Mouse (Mus musculus): ENCODE measurements around the gene Cdh13.
"Not testable (repeated sequence)": the region's sequence is repeated elsewhere in the genome, so short reads cannot be mapped to it uniquely, and the experiment has no call there.

Gene Cdh13

DNA sequence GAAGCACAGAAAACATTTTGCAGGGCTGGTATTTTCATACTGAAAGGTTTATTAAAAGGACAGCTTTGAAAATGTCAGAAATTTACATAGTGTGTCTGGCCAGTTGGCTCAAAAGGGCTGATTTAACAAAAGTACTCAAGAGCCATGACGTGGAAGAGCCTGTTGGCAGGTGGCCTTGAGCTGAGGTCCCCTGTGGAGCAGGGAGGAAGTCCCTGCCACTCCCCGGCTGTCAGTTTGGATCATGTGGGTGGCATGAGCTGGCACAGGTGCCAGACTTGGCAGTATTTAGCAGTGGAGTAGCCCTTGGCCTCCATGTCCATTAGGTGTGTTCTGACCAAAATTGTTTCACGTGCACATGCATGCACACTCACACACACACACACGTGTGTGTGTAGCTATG, 1001.4 kb downstream of the Cdh13 start:
- DNase-seq = no peak

DNA sequence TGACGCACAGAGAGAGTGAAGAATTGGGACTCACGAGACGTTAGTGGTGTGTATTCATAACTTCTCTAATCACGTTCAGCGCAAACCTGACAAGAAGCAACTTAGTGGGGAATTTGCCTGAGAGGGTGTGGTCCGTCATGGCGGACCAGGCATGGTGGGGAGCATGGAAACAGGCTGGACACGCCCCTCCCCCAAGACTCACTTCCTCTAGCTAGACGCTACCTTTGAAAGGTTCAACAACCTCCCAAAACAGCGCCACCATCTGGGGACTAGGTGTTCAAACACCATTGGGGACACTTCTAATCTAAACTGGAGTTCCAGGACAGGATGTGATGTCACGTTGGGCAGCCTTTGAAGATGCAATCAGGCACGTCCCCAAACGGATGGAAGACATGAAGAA, 1011.9 kb downstream of the Cdh13 start:
- DNase-seq = no peak

GRCm38 (mm10) chr8:119297752-119298151, 1014.2 kb downstream of the Cdh13 start:
- peak; percentile 35 for DNase-seq

DNA sequence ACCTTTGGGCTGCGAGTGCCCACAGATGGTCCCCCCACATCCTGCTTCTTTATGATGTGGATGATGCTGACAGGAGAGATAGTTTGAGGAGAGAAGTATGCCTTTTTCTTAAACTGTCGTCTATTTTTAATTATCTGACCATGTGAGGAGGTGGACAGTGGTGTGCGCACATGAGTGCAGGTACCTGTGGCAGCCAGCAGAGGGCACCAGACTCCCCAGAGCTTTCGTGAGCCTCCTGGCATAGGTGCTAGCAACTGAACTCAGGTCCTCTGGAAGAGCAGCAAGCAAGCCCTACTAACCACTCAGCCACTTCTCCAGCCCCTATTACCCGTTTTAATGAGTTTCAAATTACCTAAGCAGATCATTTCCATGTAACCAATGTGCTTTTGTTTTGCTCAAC, 1016.8 kb downstream of the Cdh13 start:
- no peak for DNase-seq

DNA sequence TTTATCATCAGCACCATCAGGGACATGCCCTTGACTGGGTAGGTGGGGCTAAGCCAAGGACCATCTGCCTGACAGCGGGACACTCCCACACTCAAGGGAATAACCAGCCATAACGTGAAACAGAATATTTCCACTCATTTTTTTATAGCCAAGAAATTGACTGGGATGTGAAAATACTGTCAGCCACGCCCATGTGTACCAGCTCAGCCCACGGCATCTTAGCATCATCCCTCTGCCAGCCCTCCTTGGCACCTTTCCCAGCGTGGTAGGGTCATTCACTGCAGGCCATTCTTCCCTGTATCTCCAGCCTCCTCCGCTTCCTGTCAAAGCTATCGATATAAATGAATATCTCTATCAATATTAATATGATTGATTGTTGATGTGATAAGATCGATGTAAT, 1020.7 kb downstream of the Cdh13 start:
- DNase-seq = peak; percentile 46

DNA sequence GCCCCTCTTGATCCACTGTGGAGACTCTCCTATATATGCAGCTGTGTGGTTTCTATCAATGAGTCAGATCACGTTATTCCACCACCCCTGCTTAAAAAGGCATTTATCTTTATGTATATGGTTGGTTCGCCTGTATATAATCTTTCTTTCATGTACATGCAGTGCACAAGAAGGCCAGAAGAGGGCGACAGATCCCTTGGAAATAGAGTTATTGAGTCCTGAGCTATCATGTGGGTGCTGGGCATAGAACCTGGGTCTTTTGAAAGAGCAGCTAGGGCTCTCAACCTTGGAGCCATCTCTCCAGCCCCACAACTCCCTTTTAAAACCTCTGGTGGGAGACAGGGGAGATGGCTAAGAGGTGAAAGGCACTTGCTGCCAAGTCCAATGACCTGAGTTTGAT, 1027.9 kb downstream of the Cdh13 start:
- no peak for DNase-seq

GRCm38 (mm10) chr8:119323215-119323614, 1039.7 kb downstream of the Cdh13 start:
- DNase-seq = no peak

GRCm38 (mm10) chr8:119339546-119339945, 1056.0 kb downstream of the Cdh13 start:
- DNase-seq = no peak

- no peak for DNase-seq
Measured at GRCm38 (mm10) chr8:119343606-119344005, 1060.1 kb downstream of the Cdh13 start.

- peak; percentile 98 for DNase-seq
Measured at GRCm38 (mm10) chr8:119344190-119344856, 1060.8 kb downstream of the Cdh13 start, which contains the start of gene Hsbp1. Gene Hsbp1 (plus strand): TSS chr8:119344488.

- no peak for DNase-seq
Measured at GRCm38 (mm10) chr8:119345029-119345682, 1061.6 kb downstream of the Cdh13 start.

DNA sequence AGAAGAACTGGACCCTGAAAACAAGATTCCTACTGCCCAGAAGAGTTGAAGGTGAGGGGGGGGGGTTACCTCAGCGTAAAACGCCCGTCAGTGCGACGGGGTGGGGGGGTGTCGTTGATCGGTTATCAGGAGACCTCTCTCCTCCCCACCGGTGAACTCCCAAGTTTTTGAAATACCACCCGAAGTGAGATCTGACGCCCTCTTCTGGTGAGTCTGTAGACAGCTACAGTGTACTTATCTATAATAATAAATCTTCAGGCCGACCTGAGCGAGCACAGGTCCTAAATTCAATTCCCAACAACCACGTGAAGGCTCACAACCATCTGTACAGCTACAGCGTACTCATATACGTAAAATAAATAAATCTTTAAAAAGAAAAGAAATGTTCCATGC, 1062.1 kb downstream of the Cdh13 start:
- no peak for DNase-seq

- no peak for DNase-seq
Measured at GRCm38 (mm10) chr8:119351647-119352046, 1068.1 kb downstream of the Cdh13 start.

GRCm38 (mm10) chr8:119352977-119353658, 1069.6 kb downstream of the Cdh13 start:
- DNase-seq = no peak

DNA sequence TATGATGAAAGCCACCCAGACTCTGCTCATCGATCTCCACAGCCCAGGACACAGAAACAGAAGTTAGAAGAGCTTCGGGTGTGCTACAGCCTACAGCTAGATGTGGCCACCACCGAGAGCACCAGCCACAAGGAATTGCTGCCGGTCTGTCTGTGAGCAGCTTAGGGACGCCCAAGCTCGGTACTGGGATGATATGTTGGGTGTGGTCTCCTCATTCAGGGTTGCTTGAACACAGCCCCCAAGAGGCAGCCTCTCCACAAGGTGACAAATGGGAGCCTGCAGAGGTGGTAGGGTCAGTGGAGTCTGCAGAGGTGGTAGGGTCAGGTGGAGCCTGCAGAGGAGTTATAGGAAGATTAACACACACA, 1070.1 kb downstream of the Cdh13 start:
- DNase-seq = no peak

- not testable (repeated sequence) for DNase-seq
Measured at GRCm38 (mm10) chr8:119356631-119357030, 1073.1 kb downstream of the Cdh13 start.

DNA sequence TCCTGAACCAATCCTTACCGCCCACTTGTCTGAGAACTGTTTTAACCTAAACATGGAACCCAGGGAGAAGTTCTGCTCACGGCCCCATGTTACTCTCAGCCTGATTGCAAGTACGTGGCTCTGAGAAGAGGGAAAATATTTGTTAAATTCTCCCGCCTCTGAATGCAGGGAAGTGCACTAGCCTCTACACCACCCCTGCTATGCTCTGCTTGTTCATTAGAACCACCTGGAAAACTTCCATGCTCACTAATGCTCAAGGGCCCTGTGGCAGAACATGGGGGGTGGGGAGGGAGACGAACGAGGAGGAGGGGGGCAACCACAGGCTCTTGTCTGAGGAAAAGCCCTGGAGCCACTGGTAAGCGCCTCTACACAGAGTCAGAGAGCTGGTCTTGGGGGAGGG, 1074.6 kb downstream of the Cdh13 start:
- DNase-seq = no peak

DNA sequence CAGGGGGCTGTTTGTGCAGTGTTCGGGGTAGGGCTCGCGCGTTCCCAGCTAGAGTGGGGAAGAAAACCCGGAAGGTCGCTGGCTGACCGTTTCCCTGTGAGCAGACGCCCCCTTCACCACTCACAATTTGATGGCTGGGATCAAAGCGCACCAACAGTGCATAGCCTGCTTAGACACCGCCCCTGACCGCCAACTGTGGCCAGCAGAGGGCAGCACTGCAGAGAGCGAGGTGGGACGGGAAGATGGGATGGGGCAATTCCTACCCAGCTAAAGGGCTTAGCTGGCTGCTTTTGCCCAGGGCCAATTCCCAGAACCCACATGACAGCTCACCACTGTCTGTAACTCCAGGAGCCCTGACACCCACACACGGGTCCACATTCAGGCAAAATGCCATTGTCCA, 1075.3 kb downstream of the Cdh13 start:
- DNase-seq = no peak

GRCm38 (mm10) chr8:119360686-119361295, 1077.3 kb downstream of the Cdh13 start:
- DNase-seq = no peak
